Mouse (Mus musculus): ENCODE results near the gene Chrm4.

Chrm4 gene

GRCm38 (mm10) chr2:91944170-91944950 is 17.3 kb downstream of the Chrm4 start:
- DNase-seq (ENCODE audit: low read depth, low spot score) = no peak

DNA sequence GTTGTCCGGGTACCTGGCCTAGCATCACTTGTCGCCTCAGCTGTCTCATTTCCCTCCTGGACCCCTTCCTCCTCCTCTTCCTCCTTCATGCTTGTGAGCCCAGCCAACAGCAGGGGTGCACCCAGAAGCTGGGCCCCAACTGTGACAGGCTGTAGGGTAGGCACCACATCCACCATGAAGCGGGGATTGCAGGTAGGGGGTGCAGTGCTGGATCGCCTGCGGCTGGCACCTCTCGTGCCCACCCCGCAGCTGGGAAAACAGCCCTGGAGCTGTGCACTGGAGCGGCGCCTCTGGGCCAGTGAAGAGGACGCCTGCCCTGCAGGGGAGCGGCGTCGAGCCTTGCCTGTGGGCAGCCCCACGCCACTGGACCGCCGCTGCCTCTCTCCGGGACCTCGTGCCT is 18.4 kb downstream of the Chrm4 start, which contains the start of gene Gm9821:
Gm9821 (plus strand) TSS at position 221 of the 400 bp plus-strand sequence.
- DNase-seq (ENCODE audit: low read depth, low spot score) = no peak

- no peak for DNase-seq (ENCODE audit: low read depth, low spot score)
These were observed 19.8 kb downstream of the Chrm4 start for GRCm38 (mm10) chr2:91946836-91947235.

DNA sequence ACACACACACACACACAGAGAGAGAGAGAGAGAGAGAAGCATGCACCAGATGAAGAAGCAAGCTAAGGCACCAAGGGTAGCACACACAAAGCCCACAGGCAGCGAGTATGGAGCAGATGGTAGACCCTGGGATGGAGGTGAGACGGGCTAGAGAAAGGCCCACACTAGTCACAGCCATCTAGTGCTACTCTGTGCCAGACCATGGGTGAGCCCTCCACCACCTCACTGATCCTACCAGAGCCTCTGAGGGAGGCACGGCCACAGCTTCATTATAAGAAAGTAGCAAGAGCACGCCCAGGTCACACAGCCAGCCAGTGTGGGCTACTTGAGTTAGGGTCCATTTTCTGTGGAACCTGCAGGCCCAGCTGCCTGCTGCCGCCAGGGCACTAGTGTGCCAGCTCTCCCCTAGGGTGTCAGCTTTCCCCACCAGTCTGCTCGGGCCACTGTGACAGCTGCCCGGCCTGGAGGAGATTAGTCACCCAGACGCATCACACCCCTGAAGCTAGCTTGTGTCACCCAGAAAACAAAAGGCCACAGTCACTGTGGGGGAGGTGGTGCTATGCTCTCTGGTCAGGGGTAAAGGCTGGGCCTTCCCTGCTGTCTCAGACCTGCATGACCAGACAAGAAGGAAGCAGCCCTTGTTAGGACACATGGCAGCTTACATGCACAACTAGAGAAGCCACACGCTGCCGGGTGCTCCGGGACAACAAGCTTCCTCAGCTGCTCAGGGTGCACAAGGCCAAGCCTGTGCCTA is 20.5 kb downstream of the Chrm4 start:
- no peak for DNase-seq (ENCODE audit: low read depth, low spot score)

- no peak for DNase-seq (ENCODE audit: low read depth, low spot score)
These were observed 21.1 kb downstream of the Chrm4 start for GRCm38 (mm10) chr2:91948151-91948509.

GRCm38 (mm10) chr2:91948792-91949241 is 21.8 kb downstream of the Chrm4 start:
- DNase-seq (ENCODE audit: low read depth, low spot score) = no peak

DNA sequence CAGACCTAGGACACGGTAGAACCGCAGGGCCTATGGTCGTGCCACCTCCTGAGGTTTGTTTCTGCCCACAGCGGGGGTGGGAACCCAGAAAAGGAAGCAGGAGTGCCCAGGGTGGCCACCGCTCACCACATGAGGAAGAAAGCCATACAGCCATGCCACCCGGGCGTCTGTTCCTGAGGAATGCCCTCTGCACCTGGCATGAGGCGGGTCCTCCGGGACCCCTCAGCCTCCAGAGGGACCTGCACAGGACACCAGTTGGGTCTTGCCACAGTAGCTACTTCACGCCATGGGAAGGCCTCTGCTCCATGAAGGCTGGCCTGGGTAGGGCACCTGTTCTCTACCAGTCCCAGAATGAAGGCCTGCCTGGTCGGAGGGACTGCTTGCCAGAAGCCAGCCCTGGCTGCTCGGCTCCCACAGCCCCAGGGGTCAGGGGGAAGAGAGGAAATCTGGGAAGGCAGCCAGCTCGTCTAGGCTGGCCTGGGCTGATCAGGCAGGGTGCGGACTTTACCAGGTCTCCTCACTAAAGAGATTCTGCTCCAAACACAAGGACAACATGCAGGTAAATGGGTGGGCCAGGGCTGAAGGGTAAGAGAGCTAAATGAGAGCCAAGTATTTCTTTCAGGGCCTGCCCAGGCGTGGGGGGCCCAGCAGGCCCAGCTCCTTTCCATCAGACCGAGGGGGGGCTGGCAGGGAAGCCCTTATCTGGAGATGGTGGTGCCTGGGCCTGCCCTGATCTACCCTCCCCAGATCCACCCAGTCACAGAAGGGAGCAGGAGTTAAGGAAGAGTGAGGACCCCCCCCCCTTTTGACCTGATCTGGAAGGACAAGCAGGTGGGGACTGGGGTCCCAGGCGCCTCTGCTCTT is 22.6 kb downstream of the Chrm4 start:
- DNase-seq (ENCODE audit: low read depth, low spot score) = no peak

DNA sequence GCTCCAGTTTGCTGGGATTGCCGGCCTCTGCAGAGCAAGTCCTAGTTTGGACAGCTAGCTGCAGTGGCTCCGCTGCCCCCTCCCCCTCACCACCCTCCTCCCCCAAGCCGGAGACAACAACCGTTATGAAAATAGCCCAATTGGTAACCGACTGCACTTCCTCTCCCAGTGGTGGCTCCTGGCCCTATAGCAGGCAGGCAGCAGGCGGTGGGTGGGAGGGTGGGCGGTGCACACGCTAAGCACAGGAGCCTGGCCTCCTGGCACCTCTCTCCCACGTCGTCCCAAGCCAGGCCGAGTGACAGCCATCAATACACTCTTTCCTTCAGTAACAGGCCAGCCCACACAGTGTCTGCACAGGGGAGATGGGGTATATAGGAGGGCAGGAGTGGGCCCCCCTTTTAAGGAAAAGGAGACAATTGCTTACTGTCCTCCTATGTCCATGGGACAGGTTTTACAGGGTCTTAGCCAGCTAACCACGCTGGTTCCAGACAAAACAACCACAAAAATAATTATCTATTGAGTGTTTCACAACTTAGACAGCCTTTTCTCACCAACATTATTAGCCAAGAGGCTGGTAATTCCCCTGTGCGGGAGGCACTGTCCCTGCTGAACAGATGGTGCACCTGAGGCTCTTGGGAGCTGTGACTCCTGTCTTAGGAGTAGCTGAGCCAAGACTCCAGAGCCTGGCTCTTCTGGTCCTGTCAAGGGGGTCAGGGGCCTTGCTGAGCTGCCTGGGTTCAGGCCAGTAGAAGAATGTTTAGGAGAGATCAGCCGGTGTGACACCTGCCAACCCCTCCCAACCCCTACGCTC is 23.4 kb downstream of the Chrm4 start:
- no peak for DNase-seq (ENCODE audit: low read depth, low spot score)

GRCm38 (mm10) chr2:91953825-91954224 is 26.8 kb downstream of the Chrm4 start:
- DNase-seq (ENCODE audit: low read depth, low spot score) = no peak

- no peak for DNase-seq (ENCODE audit: low read depth, low spot score)
These were observed 28.1 kb downstream of the Chrm4 start for GRCm38 (mm10) chr2:91955121-91955591.

GRCm38 (mm10) chr2:91955875-91956274 is 28.8 kb downstream of the Chrm4 start:
- no peak for DNase-seq (ENCODE audit: low read depth, low spot score)

- no peak for DNase-seq (ENCODE audit: low read depth, low spot score)
These were observed 30.0 kb downstream of the Chrm4 start for GRCm38 (mm10) chr2:91957096-91957495.

- no peak for DNase-seq (ENCODE audit: low read depth, low spot score)
These were observed 31.0 kb downstream of the Chrm4 start for GRCm38 (mm10) chr2:91958049-91958448.

GRCm38 (mm10) chr2:91958701-91959457 is 31.8 kb downstream of the Chrm4 start:
- no peak for DNase-seq (ENCODE audit: low read depth, low spot score)

DNA sequence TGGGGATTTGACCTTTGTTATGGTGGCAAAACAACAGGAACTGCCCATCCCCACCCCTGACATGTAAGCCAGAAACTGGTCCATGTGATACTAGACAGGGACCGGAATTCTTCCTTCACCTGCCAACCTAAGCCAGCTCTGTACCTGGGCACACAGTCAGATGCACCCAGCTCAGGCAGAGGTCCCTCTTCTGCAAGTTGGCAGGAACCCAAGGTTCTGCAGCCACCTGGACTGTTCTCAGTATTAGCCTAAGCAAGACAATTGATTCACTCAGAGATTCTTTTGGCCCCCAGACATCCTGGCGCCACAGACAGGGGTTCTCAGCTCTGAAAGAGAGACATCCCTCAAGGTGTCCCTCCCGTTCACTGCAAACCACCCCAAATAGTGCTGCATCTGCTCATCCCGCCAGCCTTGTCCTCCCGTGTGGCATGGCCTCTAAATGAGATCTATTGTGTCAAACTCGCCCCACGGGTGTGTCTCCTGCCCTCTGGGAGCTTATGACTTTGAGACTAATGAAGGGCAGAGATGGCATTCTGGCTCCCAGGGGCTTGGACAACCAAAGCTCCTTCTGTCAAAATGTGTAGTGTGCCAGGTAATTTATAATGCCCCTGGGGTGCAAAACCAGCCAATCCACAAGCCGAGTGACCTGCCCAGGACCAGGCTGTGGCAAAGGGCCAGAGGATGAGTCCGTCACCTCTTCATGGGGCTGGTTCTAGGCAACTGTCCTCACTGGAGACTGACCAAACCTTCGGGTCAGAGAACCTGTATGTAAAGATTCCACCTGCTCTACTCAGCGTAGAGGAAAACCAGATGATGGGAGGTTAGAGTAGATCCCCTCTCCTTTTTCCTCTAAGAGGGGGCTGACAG is 32.7 kb downstream of the Chrm4 start:
- no peak for DNase-seq (ENCODE audit: low read depth, low spot score)

DNA sequence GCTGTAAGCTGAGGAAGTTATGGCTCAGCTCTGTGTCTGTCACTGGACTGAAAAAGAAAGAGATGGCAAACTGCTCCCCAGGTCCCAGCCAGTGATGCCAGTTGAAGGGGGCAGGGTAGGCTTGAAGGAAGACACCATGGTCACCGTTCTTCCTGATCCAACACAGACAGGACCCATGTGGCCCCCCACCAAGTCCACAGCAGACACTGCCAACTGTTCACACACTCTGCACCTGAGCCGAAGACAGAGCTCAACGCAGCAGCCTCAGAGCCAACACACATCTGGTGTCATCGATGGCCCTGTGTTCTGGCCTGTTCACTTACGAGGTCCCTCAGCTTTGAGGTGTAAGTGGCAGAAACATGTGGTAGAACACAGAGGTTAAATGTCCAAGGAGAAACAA is 33.4 kb downstream of the Chrm4 start:
- DNase-seq (ENCODE audit: low read depth, low spot score) = no peak

DNA sequence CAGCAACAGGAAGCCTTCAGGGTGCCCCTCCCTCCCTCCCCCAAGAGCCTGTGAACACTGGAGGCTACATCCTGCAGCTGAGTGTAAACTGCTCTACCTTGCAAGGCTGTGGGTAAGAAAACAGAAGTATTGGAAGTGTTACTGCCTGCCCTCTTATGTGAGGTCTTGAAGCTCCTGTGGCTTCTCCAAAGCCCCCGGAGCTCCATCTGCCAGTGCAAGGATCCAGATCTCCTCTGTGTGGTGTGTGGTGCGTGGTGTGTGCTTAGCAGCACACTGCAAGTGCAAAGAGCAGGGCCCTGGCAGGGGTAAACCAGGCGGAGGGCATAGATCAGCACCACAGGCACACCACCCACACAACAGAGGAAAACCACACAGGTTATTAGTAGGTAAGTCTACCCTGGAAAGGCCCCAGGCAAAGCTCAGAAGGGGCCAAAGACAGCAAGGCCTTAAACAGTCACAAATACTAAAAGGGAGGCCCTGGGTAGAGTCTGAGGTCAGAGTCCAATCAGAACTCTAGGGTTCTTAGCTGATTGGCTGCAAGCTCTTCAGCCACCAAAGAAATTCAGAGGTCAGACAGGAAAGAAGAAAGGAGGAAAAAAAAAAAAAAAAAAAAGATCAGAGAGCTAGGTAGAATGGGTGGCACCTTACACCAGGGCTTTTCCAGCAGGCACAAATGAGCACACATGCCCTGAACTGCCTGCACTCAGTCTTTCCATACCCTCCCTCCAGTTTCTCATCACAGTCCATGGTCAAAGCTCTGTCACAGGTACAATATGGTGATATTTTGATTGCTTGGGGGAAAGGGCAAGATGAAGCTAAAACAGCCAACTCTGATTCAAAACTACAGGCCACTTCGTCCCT is 35.1 kb downstream of the Chrm4 start:
- DNase-seq (ENCODE audit: low read depth, low spot score) = no peak

GRCm38 (mm10) chr2:91962864-91963401 is 35.9 kb downstream of the Chrm4 start:
- no peak for DNase-seq (ENCODE audit: low read depth, low spot score)
